Mouse (Mus musculus) thymus, adult 2 months (tissue): Measurements from ENCODE around the gene Kcnk3. TPM values are rescaled to one million over a fixed set of nuclear protein-coding genes. Genes with fewer than 3 reads are reported as not detected.

ENCODE experiments used
- DNase-seq: peaks from one replicate; pipeline ENCODE4 v3.0.0; 2021
- H3K27ac ChIP-seq: fragments of 200-500 bp; 2 replicates; pipeline ENCODE4 v1.5.1; 2012; ENCODE audit warnings: low read length, control low read depth; ENCODE audit not compliant: control insufficient read depth, insufficient read depth
- H3K27me3 ChIP-seq: fragments of 200-500 bp; 2 replicates; pipeline ENCODE4 v1.6.1; 2012; ENCODE audit warnings: mild to moderate bottlenecking, low read length, moderate library complexity, mixed read lengths; ENCODE audit not compliant: control insufficient read depth, insufficient read depth
- H3K36me3 ChIP-seq: fragments of 200-500 bp; 2 replicates; pipeline ENCODE4 v1.6.1; 2012; ENCODE audit warnings: mild to moderate bottlenecking, low read length, moderate library complexity; ENCODE audit not compliant: control insufficient read depth, insufficient read depth
- H3K4me1 ChIP-seq: fragments of 200-500 bp; replicated peaks from 2 replicates; pipeline ENCODE4 v1.6.1; 2012; ENCODE audit warnings: low read length; ENCODE audit not compliant: control insufficient read depth, insufficient read depth
- H3K4me3 ChIP-seq: fragments of 200-500 bp; 2 replicates; pipeline ENCODE4 v1.5.1; 2012; ENCODE audit warnings: mild to moderate bottlenecking, low read length, control low read depth, moderate library complexity; ENCODE audit not compliant: control insufficient read depth, insufficient read depth
- CTCF ChIP-seq: fragments of 200-500 bp; IDR thresholded peaks from 2 replicates; pipeline ENCODE4 v1.5.1; 2012; ENCODE audit warnings: mild to moderate bottlenecking, control low read depth, low read length, moderate library complexity, borderline replicate concordance; ENCODE audit not compliant: control insufficient read depth, poor library complexity, insufficient read depth; ENCODE audit errors: extremely low read depth
- POLR2A ChIP-seq: fragments of 200-500 bp; IDR thresholded peaks from 2 replicates; pipeline ENCODE4 v1.6.1; 2012; ENCODE audit warnings: mild to moderate bottlenecking, low read length, control low read depth, moderate library complexity; ENCODE audit not compliant: control insufficient read depth, poor library complexity, insufficient read depth; ENCODE audit errors: extremely low read depth
- WGBS: fragments of 180-500 bp; shearing (Covaris S2); methylation state at CpG from one replicate; pipeline ENCODE4 v1.1.7; 2018; 5-methylcytosine and 5-hydroxymethylcytosine counted together
- polyA plus RNA-seq: library from polyadenylated mRNA; depleted of rRNA; stranded (reverse); fragments of >200 nt; gene quantifications from 2 replicates; pipeline ENCODE4 v1.2.3, GENCODE M21; 2012

Gene Kcnk3
- polyA plus RNA-seq, 1 experiment: 27.7 TPM

GRCm38 (mm10) chr5:30609918-30610645 is 22.1 kb downstream of the Kcnk3 start:
- Histone ChIP-seq H3K27me3 (no peaks in the 10 kb centered on the region), H3K36me3 (no peaks in the 10 kb centered on the region), H3K27ac (no peak overlapping the region), H3K4me3 (no peak overlapping the region), H3K4me1 (no peaks in the 10 kb centered on the region)
- no peak for TF ChIP-seq POLR2A
- no peak for TF ChIP-seq CTCF
- WGBS: 89% methylated on average over 8 of the region's 8 CpGs
- DNase-seq: no peak

- H3K4me3 ChIP-seq: no peak overlapping the region
- H3K27me3 ChIP-seq: no peaks in the 10 kb centered on the region
- DNase-seq: no peak
- no peak overlapping the region for H3K27ac ChIP-seq
- no peaks in the 10 kb centered on the region for H3K36me3 ChIP-seq
- H3K4me1 ChIP-seq: no peaks in the 10 kb centered on the region
- WGBS: 90% methylated on average over 1 of the region's 1 CpGs
- TF ChIP-seq CTCF (no peak), POLR2A (no peak)
These were observed 23.1 kb downstream of the Kcnk3 start for GRCm38 (mm10) chr5:30611091-30611490.

- DNase-seq: no peak
- Histone ChIP-seq H3K4me3 (no peak overlapping the region), H3K27ac (no peak overlapping the region), H3K27me3 (no peaks in the 10 kb centered on the region), H3K4me1 (no peaks in the 10 kb centered on the region), H3K36me3 (no peaks in the 10 kb centered on the region)
- WGBS: 63% methylated on average over 3 of the region's 3 CpGs
- TF ChIP-seq CTCF (no peak), POLR2A (no peak)
These were observed 23.7 kb downstream of the Kcnk3 start for GRCm38 (mm10) chr5:30611689-30612088.

- H3K4me1 ChIP-seq: no peaks in the 10 kb centered on the region
- H3K27ac ChIP-seq: no peak overlapping the region
- DNase-seq: no peak
- no peak overlapping the region for H3K4me3 ChIP-seq
- TF ChIP-seq POLR2A (no peak), CTCF (no peak)
- H3K36me3 ChIP-seq: no peaks in the 10 kb centered on the region
- H3K27me3 ChIP-seq: no peaks in the 10 kb centered on the region
- 67% methylated on average over 4 of the region's 4 CpGs for WGBS
These were observed 24.6 kb downstream of the Kcnk3 start for GRCm38 (mm10) chr5:30612575-30612974.

- TF ChIP-seq CTCF (no peak), POLR2A (no peak)
- H3K36me3 ChIP-seq: no peaks in the 10 kb centered on the region
- no peak for DNase-seq
- no peak overlapping the region for H3K4me3 ChIP-seq
- H3K27ac ChIP-seq: no peak overlapping the region
- H3K4me1 ChIP-seq: no peaks in the 10 kb centered on the region
- no peaks in the 10 kb centered on the region for H3K27me3 ChIP-seq
- WGBS: 94% methylated on average over 8 of the region's 8 CpGs
These were observed 25.3 kb downstream of the Kcnk3 start for GRCm38 (mm10) chr5:30613242-30613641.

- H3K4me1 ChIP-seq: no peaks in the 10 kb centered on the region
- H3K27ac ChIP-seq: no peak overlapping the region
- TF ChIP-seq POLR2A (no peak), CTCF (no peak)
- H3K27me3 ChIP-seq: no peaks in the 10 kb centered on the region
- 88% methylated on average over 1 of the region's 1 CpGs for WGBS
- no peak for DNase-seq
- no peak overlapping the region for H3K4me3 ChIP-seq
- H3K36me3 ChIP-seq: no peaks in the 10 kb centered on the region
These were observed 26.3 kb downstream of the Kcnk3 start for GRCm38 (mm10) chr5:30614221-30614620.

GRCm38 (mm10) chr5:30615416-30615815 is 27.4 kb downstream of the Kcnk3 start:
- Histone ChIP-seq H3K36me3 (no peaks in the 10 kb centered on the region), H3K4me1 (no peaks in the 10 kb centered on the region), H3K27me3 (no peaks in the 10 kb centered on the region), H3K4me3 (no peak overlapping the region), H3K27ac (no peak overlapping the region)
- WGBS: 67% methylated on average over 6 of the region's 6 CpGs
- TF ChIP-seq POLR2A: no peak
- TF ChIP-seq CTCF: no peak
- DNase-seq: no peak
